Mouse (Mus musculus) hindbrain, postnatal 0 days (tissue): ENCODE results near the gene Hist1h2ad. TPM values are rescaled to one million over a fixed set of nuclear protein-coding genes. Genes with fewer than 3 reads are reported as not detected.
"Not testable (repeated sequence)": the region's sequence is repeated elsewhere in the genome, so short reads cannot be mapped to it uniquely, and the experiment has no call there.

Experiments
- ATAC-seq: fragments of 200-750 bp; cut with Nextera tagmentation; 2 replicates; pipeline ENCODE4 v1.8.0; 2017; ENCODE audit warnings: mild to moderate bottlenecking, moderate TSS enrichment, moderate library complexity
- DNase-seq: peaks from one replicate; pipeline ENCODE4 v3.0.0-alpha.2; 2015; ENCODE audit warnings: low spot score
- H3K27ac ChIP-seq: fragments of 300-500 bp; sonication (generic); 2 replicates; pipeline ENCODE4 v1.5.1; 2014; ENCODE audit warnings: mild to moderate bottlenecking
- H3K27me3 ChIP-seq: fragments of 300-500 bp; sonication (generic); 2 replicates; pipeline ENCODE4 v1.6.1; 2014; ENCODE audit warnings: low read length, mixed read lengths; ENCODE audit not compliant: insufficient read depth
- H3K36me3 ChIP-seq: fragments of 300-500 bp; sonication (generic); 2 replicates; pipeline ENCODE4 v1.6.1; 2014; ENCODE audit warnings: low read length, mixed read lengths; ENCODE audit not compliant: insufficient read depth
- H3K4me1 ChIP-seq: fragments of 300-500 bp; sonication (generic); 2 replicates; pipeline ENCODE4 v1.6.1; 2014; ENCODE audit warnings: antibody characterized with exemption, low read length, mixed read lengths; ENCODE audit not compliant: insufficient read depth
- H3K4me2 ChIP-seq: fragments of 300-500 bp; sonication (generic); 2 replicates; pipeline ENCODE4 v1.6.1; 2014; ENCODE audit warnings: low read depth, mild to moderate bottlenecking, low read length, moderate library complexity, mixed read lengths
- H3K4me3 ChIP-seq: fragments of 300-500 bp; sonication (generic); 2 replicates; pipeline ENCODE4 v1.5.1; 2014; ENCODE audit warnings: low read length
- H3K9ac ChIP-seq: fragments of 300-500 bp; sonication (generic); replicated peaks from 2 replicates; pipeline ENCODE4 v1.6.1; 2014; ENCODE audit warnings: mild to moderate bottlenecking, low read length, moderate library complexity, mixed read lengths
- H3K9me3 ChIP-seq: fragments of 300-500 bp; sonication (generic); 2 replicates; pipeline ENCODE4 v1.6.1; 2016; ENCODE audit warnings: low read length, mixed read lengths
- CTCF ChIP-seq: IDR thresholded peaks from 2 replicates; pipeline ENCODE4 v1.5.1; 2016; ENCODE audit warnings: antibody characterized with exemption, control low read depth, low read depth
- WGBS: fragments of 180-500 bp; shearing (Covaris S2); extraction: QIAGEN DNeasy Blood & Tissue Kit; methylation state at CpG from one replicate; pipeline ENCODE4 v1.1.7; 2014; 5-methylcytosine and 5-hydroxymethylcytosine counted together
- polyA plus RNA-seq: library from polyadenylated mRNA; unstranded; fragments of >200 nt; fragmentation: Nextera tagmentation; extraction: Ambion mirVana; gene quantifications from 2 replicates; pipeline ENCODE4 v1.2.1, GENCODE M21; 2015
- total RNA-seq: library from RNA; depleted of rRNA; stranded (reverse); fragments of >200 nt; gene quantifications from 2 replicates; pipeline ENCODE4 v1.2.3, GENCODE M21; 2014

Hist1h2ad gene
- total and polyA plus RNA-seq, 2 experiments from 2014 or later = 636 TPM; not detected in 1

GRCm38 (mm10) chr13:23582219-23583056 lies 8.3 kb downstream of the Hist1h2ad start:
- 9% methylated on average over 6 of the region's 6 CpGs for WGBS
- peak overlapping the region; percentile 67 for H3K27ac ChIP-seq
- H3K36me3 ChIP-seq = no peaks in the 10 kb centered on the region
- H3K4me1 ChIP-seq = peaks cover 8% of the 10 kb centered on the region; the same call in 1 of the 2 replicates
- H3K9ac ChIP-seq = peak overlapping the region; percentile 56
- peak overlapping the region; percentile 77 for H3K4me2 ChIP-seq
- ATAC-seq = no peak
- no peak for DNase-seq
- no peaks in the 10 kb centered on the region for H3K9me3 ChIP-seq
- no peaks in the 10 kb centered on the region for H3K27me3 ChIP-seq
- peak overlapping the region; percentile 45 for H3K4me3 ChIP-seq
- no peak for TF ChIP-seq CTCF

GRCm38 (mm10) chr13:23583387-23584068 lies 9.3 kb downstream of the Hist1h2ad start:
- Histone ChIP-seq H3K36me3 (no peaks in the 10 kb centered on the region), H3K4me3 (no peak overlapping the region), H3K4me1 (peaks cover 8% of the 10 kb centered on the region; the same call in 1 of the 2 replicates), H3K4me2 (no peak overlapping the region), H3K9me3 (no peaks in the 10 kb centered on the region), H3K27me3 (no peaks in the 10 kb centered on the region), H3K27ac (no peak overlapping the region), H3K9ac (no peak overlapping the region)
- no peak for DNase-seq
- no peak for ATAC-seq
- no peak for TF ChIP-seq CTCF

DNA sequence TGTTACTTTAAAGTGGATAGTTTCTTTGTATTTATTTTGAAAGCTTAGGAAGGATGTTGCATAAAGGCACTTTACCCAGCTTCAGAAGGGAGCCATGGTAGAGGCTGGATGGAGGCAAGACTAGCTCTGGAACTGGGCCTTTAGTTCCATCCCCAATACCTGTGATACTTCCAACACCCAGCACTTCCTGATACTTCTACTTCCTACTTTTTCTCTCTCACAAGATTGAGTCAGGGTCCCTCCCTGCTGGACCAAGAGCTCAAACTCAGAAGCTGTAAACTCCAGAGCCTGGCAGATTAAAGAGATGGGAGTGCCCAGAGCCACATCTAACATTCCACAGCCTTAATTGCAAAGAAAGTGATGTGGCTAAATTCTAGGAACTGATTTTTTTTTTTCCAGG lies 10.2 kb downstream of the Hist1h2ad start:
- H3K27ac ChIP-seq = peak overlapping the region; percentile 92
- peak overlapping the region; percentile 68 for H3K9ac ChIP-seq
- H3K36me3 ChIP-seq = no peaks in the 10 kb centered on the region
- H3K27me3 ChIP-seq = no peaks in the 10 kb centered on the region
- DNase-seq (no peak), ATAC-seq (no peak)
- no peaks in the 10 kb centered on the region for H3K9me3 ChIP-seq
- TF ChIP-seq CTCF = no peak
- peaks cover 8% of the 10 kb centered on the region; the same call in 1 of the 2 replicates for H3K4me1 ChIP-seq
- H3K4me2 ChIP-seq = peak overlapping the region; percentile 94
- H3K4me3 ChIP-seq = peak overlapping the region; percentile 49

DNA sequence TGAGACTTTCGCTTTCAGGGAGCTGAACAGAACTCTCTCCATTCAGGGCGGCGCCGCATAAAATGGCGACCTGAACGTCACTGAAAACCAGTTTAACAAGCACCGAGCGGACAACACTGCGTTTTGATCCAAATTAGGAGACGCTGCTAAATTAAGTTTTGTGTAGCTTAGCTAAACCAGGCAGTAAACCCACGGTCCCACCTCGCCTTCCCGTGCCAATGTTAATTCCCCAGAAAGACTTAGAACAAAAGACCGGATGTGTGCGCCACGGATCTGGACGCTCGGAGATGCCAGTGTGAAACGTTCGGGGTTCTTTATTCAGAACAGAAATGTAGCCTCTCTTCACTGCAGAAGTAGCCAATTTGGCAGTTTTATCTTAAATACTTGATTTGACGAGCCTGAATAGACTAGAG lies 10.9 kb downstream of the Hist1h2ad start:
- no peak for TF ChIP-seq CTCF
- Histone ChIP-seq H3K4me1 (peaks cover 8% of the 10 kb centered on the region; the same call in 1 of the 2 replicates), H3K9ac (peak overlapping the region; percentile 68), H3K27me3 (no peaks in the 10 kb centered on the region), H3K27ac (peak overlapping the region; percentile 92), H3K4me3 (peak overlapping the region; percentile 49), H3K36me3 (no peaks in the 10 kb centered on the region), H3K9me3 (no peaks in the 10 kb centered on the region), H3K4me2 (peak overlapping the region; percentile 94)
- 0 out of 2 replicates have a peak, but pooled peaks have one; percentile 19 for ATAC-seq
- DNase-seq = peak; percentile 72
- under 1% methylated on average over 21 of the region's 21 CpGs for WGBS

DNA sequence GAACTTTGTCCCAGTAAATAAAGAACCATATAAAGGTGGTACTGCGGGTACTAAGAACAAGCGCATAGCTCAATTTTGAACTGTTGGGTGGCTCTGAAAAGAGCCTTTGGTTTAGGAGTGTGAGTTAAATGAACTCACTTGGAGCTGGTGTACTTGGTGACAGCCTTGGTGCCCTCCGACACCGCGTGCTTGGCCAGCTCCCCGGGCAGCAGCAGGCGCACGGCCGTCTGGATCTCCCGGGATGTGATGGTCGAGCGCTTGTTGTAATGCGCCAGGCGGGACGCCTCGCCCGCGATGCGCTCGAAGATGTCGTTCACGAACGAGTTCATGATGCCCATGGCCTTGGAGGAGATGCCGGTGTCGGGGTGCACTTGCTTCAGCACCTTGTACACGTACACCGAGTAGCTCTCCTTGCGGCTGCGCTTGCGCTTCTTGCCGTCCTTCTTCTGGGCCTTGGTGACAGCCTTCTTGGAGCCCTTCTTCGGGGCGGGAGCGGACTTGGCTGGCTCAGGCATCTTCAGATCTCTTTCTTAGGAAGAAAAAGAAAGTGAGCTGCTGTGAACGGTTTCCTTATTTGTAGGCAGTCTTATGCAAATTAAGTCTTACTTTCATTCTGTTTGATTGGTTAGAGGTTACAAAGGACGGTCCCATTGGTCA lies 11.4 kb downstream of the Hist1h2ad start:
- Histone ChIP-seq H3K4me3 (peak overlapping the region; percentile 49), H3K9ac (peak overlapping the region; percentile 68), H3K4me2 (peak overlapping the region; percentile 94), H3K27ac (peak overlapping the region; percentile 92)
- not testable (repeated sequence) for H3K36me3 ChIP-seq, H3K9me3 ChIP-seq, H3K27me3 ChIP-seq, H3K4me1 ChIP-seq
- peak; percentile 89 for ATAC-seq
- under 1% methylated on average over 18 of the region's 36 CpGs for WGBS
- peak; percentile 91 for DNase-seq

DNA sequence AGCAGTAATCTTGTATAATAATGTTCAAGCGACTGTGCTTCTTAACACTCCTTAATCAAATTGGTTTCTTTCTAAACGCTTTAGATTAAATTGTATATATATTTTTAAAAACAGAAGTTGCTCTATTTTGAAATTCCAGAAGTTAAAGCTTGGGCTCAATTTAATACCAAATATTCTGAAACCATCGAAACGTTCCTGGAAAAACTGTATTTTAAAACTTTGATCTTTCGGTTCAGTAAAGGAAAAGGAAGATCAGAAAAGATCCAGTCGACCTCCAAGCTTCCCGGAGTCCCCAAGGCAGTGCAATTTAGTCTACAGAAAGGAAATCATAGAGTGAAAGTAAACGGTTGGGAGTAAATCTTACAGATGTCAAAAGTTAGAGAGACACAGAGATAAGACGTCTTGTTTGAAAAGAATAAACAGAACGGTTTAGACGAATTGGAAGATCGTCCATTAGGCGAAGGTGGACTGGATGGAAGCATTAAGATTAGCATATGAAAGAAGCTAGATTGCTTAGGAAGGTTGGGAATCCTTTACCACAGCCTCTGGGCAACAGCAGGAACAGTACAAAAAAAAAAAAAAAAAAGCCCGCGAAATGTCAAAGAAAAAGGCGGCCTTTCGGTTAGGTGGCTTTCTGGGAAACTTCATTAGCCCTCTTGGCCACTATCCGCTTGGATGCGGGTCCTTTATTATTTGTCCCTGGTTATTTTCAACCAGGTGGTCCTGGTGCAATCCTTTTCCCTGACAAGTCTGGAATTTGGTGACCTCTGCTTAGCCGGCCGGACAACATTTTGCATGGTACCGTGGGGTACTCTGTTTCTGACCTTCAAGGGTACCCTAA lies 12.1 kb downstream of the Hist1h2ad start:
- peak; percentile 24 for DNase-seq

More for the DNA sequence above, 12.1 kb downstream of the Hist1h2ad start:
- Histone ChIP-seq H3K9me3 (no peaks in the 10 kb centered on the region), H3K27me3 (no peaks in the 10 kb centered on the region), H3K9ac (peak overlapping the region; percentile 21), H3K4me2 (peak overlapping the region; percentile 94), H3K27ac (peak overlapping the region; percentile 67), H3K4me1 (peaks cover 8% of the 10 kb centered on the region; the same call in 1 of the 2 replicates), H3K36me3 (no peaks in the 10 kb centered on the region), H3K4me3 (peak overlapping the region; percentile 49)
- no peak for ATAC-seq
- 1% methylated on average over 22 of the region's 22 CpGs for WGBS
- no peak for TF ChIP-seq CTCF
